In the genomic region with DNA sequence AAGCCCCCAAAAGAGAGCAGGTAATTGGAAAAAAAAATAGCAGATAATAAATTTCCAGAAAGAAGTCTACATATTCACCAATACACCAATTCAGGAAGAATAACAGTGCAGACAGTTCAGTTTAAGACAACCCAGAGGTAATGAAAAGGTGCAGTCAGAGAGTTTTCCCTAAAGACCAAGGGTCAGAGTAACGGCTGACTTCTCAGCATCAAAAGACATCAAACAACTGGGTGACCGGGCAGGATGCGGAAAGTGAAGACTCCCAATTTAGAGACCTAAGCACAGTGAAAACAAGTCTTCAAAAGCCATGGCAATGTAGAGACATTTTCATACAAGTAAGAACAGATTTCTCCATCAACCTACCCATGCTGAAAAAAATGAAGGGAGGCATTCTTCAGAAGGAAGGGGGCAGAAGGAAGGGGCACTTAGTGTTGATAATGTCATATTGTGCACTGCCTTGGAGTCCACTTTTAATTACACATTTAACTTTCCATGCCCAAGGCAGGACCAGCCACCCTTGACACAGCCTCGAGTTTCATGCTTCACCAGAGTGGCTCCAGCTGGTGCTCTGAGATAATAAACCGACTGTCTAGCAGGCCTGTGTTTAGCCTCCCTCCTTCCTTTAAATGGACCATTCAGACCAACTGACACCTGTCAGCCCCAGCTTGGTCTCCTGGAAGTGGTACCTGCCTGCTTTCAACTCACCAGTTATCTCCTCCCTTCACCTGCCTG, we compare ENCODE assay signal across 22 mouse cellular contexts.
DNase-seq lines count a peak whose midpoint lies in the region; ATAC-seq and TF ChIP-seq lines count a peak whose summit lies in the region.
"Had no signal": no experiment of that assay in that cellular context is flagged by ENCODE, and none has a peak within 500 bp of the region (broad histone marks: within the 10 kb centered on the region; RNA-seq: fewer than 3 reads in every experiment).

No protein-coding gene starts in this region.

- H3K4me2 ChIP-seq in kidney, embryonic 14.5 days (replicated peaks; ENCODE audit: low read depth, low read length): no peak overlapping the region
- H3K4me2 ChIP-seq in kidney, postnatal 0 days (ENCODE audit: low read length): no peak overlapping the region
- H3K4me2 ChIP-seq: heart, embryonic 12.5 days; heart, embryonic 15.5 days; hindbrain, embryonic 12.5 days; hindbrain, embryonic 15.5 days had no signal

- no peaks in the 10 kb centered on the region for H3K27me3 ChIP-seq in kidney, embryonic 14.5 days (ENCODE audit: control insufficient read depth, insufficient read depth, low read length)
- H3K27me3 ChIP-seq in kidney, postnatal 0 days (ENCODE audit: insufficient read depth, low read length): no peaks in the 10 kb centered on the region
- no peaks in the 10 kb centered on the region for H3K27me3 ChIP-seq in kidney, adult 2 months (replicated peaks; ENCODE audit: control insufficient read depth, insufficient read depth, low read length)
- H3K27me3 ChIP-seq: heart, embryonic 12.5 days; heart, embryonic 15.5 days; hindbrain, embryonic 12.5 days; hindbrain, embryonic 15.5 days had no signal

- H3K27ac ChIP-seq in kidney, embryonic 14.5 days (ENCODE audit: low read depth, low read length): no peak overlapping the region
- no peak overlapping the region for H3K27ac ChIP-seq in kidney, postnatal 0 days
- no peak overlapping the region for H3K27ac ChIP-seq in kidney, adult 2 months (ENCODE audit: insufficient read depth, low read depth, low read length)
- H3K27ac ChIP-seq: heart, embryonic 15.5 days; hindbrain, embryonic 12.5 days; hindbrain, embryonic 15.5 days had no signal

- DNase-seq in kidney, postnatal 10 days: no peak
- DNase-seq in kidney, postnatal 0 days (ENCODE audit: low spot score): peak; percentile 74
- DNase-seq in kidney, adult 2 months: no peak
- DNase-seq in retina, postnatal 1 day: peak; percentile 11
- DNase-seq in gastrocnemius, adult 18-20 months (ENCODE audit: low spot score): no peak
- DNase-seq: adrenal gland, adult 2 months; adrenal gland, postnatal 14 days; cerebellum, adult 11-12 months; cerebellum, adult 8-10 months; cerebellum, postnatal 14 days; forebrain, postnatal 0 days; gastrocnemius, postnatal 25 days; heart, adult 18-20 months; heart, postnatal 10 days; heart, postnatal 36 days had no signal

- H3K9ac ChIP-seq in kidney, embryonic 14.5 days (ENCODE audit: low read depth, low read length): no peak overlapping the region
- no peak overlapping the region for H3K9ac ChIP-seq in kidney, postnatal 0 days (ENCODE audit: low read depth, low read length)
- H3K9ac ChIP-seq: forebrain, postnatal 0 days; heart, embryonic 12.5 days; heart, embryonic 15.5 days; hindbrain, embryonic 12.5 days; hindbrain, embryonic 15.5 days had no signal

- TF ChIP-seq CTCF in kidney, postnatal 0 days (IDR thresholded peaks at IDR 0.05; ENCODE audit: low read depth): no peak
- no peak for TF ChIP-seq CTCF in kidney, adult 2 months (conservative IDR thresholded peaks at IDR 0.05; ENCODE audit: insufficient read depth, insufficient read length, low read depth, low read length)

- peak; percentile 98 for ATAC-seq in kidney, embryonic 14.5 days (ENCODE audit: low FRiP score, low TSS enrichment)
- ATAC-seq in kidney, postnatal 0 days (replicated peaks; ENCODE audit: low FRiP score, low read depth): peak; percentile 86
- ATAC-seq: CD4-positive, CD25-positive, alpha-beta regulatory T cell, adult 4 months; forebrain, embryonic 14.5 days; forebrain, postnatal 0 days had no signal

- no peak for TF ChIP-seq POLR2A in kidney, adult 2 months (IDR thresholded peaks at IDR 0.05; ENCODE audit: low read depth, low read length)

- 18% methylated on average over 5 of the region's 5 CpGs for WGBS in kidney, embryonic 14.5 days
- WGBS in kidney, postnatal 0 days: 23% methylated on average over 5 of the region's 5 CpGs
- WGBS in kidney, adult 2 months: 22% methylated on average over 5 of the region's 5 CpGs

- no peak overlapping the region for H3K4me3 ChIP-seq in kidney, embryonic 14.5 days (ENCODE audit: low read length)
- H3K4me3 ChIP-seq in kidney, postnatal 0 days (replicated peaks; ENCODE audit: low read depth, low read length): no peak overlapping the region
- no peak overlapping the region for H3K4me3 ChIP-seq in kidney, adult 2 months (ENCODE audit: insufficient read depth, low read depth, low read length)
- H3K4me3 ChIP-seq: heart, embryonic 12.5 days; heart, embryonic 15.5 days; hindbrain, embryonic 12.5 days; hindbrain, embryonic 15.5 days had no signal

- H3K9me3 ChIP-seq in kidney, embryonic 14.5 days (ENCODE audit: control insufficient read depth, low read length): no peaks in the 10 kb centered on the region
- H3K9me3 ChIP-seq in kidney, postnatal 0 days (replicated peaks; ENCODE audit: low read length): no peaks in the 10 kb centered on the region
- H3K9me3 ChIP-seq: heart, embryonic 12.5 days; heart, embryonic 15.5 days; hindbrain, embryonic 12.5 days; hindbrain, embryonic 15.5 days had no signal

- H3K36me3 ChIP-seq in kidney, embryonic 14.5 days (ENCODE audit: control insufficient read depth, insufficient read depth, low read length): no peaks in the 10 kb centered on the region
- H3K36me3 ChIP-seq in kidney, postnatal 0 days (ENCODE audit: insufficient read depth, low read length): no peaks in the 10 kb centered on the region
- no peaks in the 10 kb centered on the region for H3K36me3 ChIP-seq in kidney, adult 2 months (ENCODE audit: control insufficient read depth, insufficient read depth, low read length)
- H3K36me3 ChIP-seq: heart, embryonic 12.5 days; heart, embryonic 15.5 days; hindbrain, embryonic 12.5 days; hindbrain, embryonic 15.5 days had no signal

- peaks cover 3% of the 10 kb centered on the region; the same call in 1 of the 2 replicates for H3K4me1 ChIP-seq in kidney, embryonic 14.5 days (ENCODE audit: control insufficient read depth, insufficient read depth, low read length)
- no peaks in the 10 kb centered on the region for H3K4me1 ChIP-seq in kidney, postnatal 0 days (replicated peaks; ENCODE audit: insufficient read depth, low read length)
- no peaks in the 10 kb centered on the region for H3K4me1 ChIP-seq in kidney, adult 2 months (ENCODE audit: control insufficient read depth, insufficient read depth, low read length)
- H3K4me1 ChIP-seq: heart, embryonic 12.5 days; heart, embryonic 15.5 days; hindbrain, embryonic 12.5 days; hindbrain, embryonic 15.5 days had no signal

Comparison
In these comparisons a context has a peak if more than half of its experiments do, and no peak if none do; other contexts are left out.
1. DNase-seq: peak in kidney, postnatal 0 days (single experiment) and retina, postnatal 1 day (single experiment); none in kidney, postnatal 10 days (single experiment), kidney, adult 2 months (single experiment) and gastrocnemius, adult 18-20 months (single experiment).